Mouse (Mus musculus): ENCODE results near the gene Zcchc24. TPM values are rescaled to one million over a fixed set of nuclear protein-coding genes. Genes with fewer than 3 reads are reported as not detected.

Gene Zcchc24
- total RNA-seq, 1 experiment from 2014 or later: 4.2 TPM

- ATAC-seq (replicated peaks in 1 of 2; ENCODE audit: insufficient read depth in 1 of 2, low FRiP score in 2 of 2, low TSS enrichment in 1 of 2, low read depth in 1 of 2, poor library complexity in 2 of 2, severe bottlenecking in 2 of 2): no peak
Measured at GRCm38 (mm10) chr14:25665314-25665970, 103.4 kb downstream of the Zcchc24 start.

- ATAC-seq (replicated peaks in 1 of 2; ENCODE audit: insufficient read depth in 1 of 2, low FRiP score in 2 of 2, low TSS enrichment in 1 of 2, low read depth in 1 of 2, poor library complexity in 2 of 2, severe bottlenecking in 2 of 2): no peak
Measured at GRCm38 (mm10) chr14:25664310-25664695, 104.5 kb downstream of the Zcchc24 start.

- no peak for ATAC-seq (replicated peaks in 1 of 2; ENCODE audit: insufficient read depth in 1 of 2, low FRiP score in 2 of 2, low TSS enrichment in 1 of 2, low read depth in 1 of 2, poor library complexity in 2 of 2, severe bottlenecking in 2 of 2)
Measured at GRCm38 (mm10) chr14:25663649-25664309, 105.1 kb downstream of the Zcchc24 start.

Other genes with a start within 250 kb of the Zcchc24 start
- gene Ppif, start 74.9 kb downstream of the Zcchc24 start, total RNA-seq (2017): 29.5 and 40.3 TPM in 2 replicates
- 9.8 and 14.7 TPM in 2 replicates for gene Anxa11, start 73.1 kb upstream of the Zcchc24 start, total RNA-seq (2017)
- gene Plac9a, start 134.1 kb upstream of the Zcchc24 start, total RNA-seq (2017): not detected in 2 replicates
- 6.5 and 6.6 TPM in 2 replicates for gene Tmem254a, start 158.6 kb upstream of the Zcchc24 start, total RNA-seq (2017)
- gene Cphx1, start 169.3 kb upstream of the Zcchc24 start, total RNA-seq (2017): not detected in 2 replicates
- gene Duxbl1, start 209.5 kb upstream of the Zcchc24 start, total RNA-seq (2017): not detected in 2 replicates